Mouse (Mus musculus): Measurements from ENCODE around the gene Mitf.

Mitf gene

DNA sequence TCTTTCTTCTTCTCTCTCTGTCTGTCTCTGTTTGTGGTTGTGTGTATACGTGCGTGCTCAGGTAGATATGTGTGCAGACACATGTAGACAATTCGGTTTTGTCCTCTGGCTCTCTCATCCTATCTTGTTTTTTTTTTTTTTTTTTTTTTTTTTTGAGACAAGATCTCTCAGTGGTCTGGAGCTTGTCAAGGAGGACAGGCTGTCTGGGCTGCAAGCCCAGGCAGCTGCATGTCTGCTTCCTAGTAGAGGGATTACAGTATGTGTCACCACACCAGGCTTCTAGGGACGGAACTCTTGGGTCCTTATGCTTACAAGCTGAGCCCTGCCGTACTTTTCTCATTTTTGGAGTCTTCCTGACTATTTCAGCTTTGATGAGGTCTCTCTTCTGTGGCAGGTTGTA, 73.5 kb downstream of the Mitf start:
- in situ Hi-C loops (cut with MboI), result no loop called here

DNA sequence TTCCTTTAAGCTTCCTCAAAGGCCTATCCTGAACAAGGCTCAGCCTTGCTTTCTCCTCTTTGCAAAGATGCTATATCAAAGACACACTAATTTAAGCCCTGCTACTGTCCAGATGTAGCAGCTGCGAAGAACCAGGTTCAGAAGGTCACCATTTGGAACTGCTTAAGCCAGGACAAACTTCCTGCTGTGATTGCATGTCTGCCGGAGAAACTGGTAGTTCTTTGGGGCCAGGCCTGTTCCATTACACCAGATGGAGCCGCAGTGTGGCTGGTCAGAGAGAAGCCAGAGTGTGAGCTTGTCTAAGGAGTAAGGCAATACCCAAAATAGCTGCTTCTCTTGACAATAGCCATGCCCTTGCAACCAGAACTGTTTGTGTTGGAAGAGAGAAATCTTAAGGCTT, 75.1 kb downstream of the Mitf start:
- in situ Hi-C loops (cut with MboI), result no loop called here

DNA sequence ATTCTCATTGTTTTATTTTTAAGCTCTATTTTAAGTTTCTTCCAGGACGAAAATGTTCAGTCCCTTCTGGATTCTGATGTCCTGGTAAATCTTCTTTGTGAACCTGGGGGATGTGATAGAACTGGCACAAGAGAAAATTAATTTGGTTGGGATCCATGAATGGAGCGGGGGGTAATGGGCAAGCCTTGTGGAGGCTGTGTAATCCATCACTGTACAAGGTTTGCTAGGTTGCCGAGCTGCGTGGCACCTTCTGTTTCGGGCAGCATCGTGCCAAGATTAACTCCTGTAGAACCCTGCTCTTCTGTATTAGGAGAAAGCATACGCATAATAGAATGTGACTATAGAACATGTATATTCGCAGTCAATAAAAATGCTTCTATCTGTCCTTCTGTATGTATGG, 76.1 kb downstream of the Mitf start:
- in situ Hi-C loops (cut with MboI), result no loop called here

DNA sequence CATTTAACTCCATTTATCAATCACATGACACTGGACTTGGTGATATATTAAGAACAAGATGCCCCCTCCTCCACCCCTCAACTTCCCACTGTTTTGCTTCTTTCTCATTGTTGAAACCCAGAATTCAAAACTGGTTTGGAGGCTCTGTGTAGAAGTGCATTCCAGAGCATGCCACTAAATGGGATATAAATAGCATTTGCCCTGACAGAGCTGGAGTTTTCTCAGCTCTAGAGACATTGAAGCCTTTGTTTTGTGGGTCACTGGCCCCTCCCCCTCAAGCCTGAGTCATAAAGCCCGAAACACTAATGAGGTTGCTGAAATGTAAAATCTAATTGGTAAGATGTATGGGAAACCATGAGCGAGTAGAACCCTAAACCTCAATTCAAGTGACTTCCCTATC, 76.6 kb downstream of the Mitf start:
- in situ Hi-C loops (cut with MboI), result no loop called here

DNA sequence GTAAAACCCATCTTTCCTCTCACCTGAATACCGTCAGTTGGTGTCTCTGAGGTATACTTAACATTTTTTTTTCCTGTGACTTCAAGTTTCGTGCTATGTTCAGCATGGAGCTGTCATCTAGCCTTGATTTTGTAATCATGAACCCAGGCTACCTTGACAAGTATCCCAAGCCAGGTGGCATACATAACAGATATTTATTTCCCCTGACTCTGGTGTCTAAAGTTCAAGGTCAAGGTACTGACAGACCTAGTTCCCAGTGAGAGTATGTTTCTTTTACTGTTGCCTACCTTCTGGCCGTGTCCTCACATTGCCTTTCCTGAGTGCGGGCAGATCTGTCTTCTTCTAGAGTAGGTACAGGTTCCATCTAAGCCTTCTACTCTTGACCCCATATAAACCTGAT, 78.1 kb downstream of the Mitf start:
- in situ Hi-C loops (cut with MboI), result no loop called here

DNA sequence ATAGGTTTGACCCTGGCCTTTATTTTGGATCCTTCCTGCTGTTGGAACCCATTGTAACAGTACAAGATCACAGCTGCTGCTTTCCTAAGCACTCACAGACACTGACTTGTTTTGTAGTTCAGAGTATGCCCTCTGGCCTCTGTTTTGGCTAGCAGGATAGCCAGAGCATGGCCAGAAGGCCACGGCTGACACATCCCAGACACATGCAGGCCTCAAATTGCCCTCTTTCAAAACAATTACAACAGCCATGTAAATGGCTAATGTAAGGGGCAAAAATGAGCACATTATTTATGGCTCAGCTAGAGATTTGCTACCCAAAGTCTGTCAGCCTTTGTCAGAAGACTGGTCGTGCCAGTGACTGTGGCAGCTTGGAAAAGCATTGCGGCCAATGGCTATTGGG, 78.8 kb downstream of the Mitf start:
- in situ Hi-C loops (cut with MboI), result no loop called here

DNA sequence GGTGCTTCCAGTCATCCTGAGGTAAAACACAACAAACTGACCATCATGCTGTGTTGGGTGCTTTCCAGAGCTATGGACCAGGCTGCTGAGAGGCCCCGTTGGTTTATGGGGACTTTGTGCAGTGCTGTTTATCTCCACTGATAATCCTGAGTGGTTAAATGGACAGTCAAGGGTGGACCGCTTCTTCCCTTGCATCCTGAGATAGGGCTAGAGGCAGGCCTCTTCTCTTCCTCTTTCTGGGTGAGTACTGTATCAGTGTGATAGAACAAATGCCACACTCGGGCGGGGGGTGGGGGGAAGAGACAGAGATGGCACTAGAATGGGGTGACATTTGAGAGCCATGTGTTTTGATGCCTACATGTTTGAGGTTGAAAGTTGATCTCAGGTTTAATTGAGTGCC, 81.0 kb downstream of the Mitf start:
- in situ Hi-C loops (cut with MboI), result no loop called here

DNA sequence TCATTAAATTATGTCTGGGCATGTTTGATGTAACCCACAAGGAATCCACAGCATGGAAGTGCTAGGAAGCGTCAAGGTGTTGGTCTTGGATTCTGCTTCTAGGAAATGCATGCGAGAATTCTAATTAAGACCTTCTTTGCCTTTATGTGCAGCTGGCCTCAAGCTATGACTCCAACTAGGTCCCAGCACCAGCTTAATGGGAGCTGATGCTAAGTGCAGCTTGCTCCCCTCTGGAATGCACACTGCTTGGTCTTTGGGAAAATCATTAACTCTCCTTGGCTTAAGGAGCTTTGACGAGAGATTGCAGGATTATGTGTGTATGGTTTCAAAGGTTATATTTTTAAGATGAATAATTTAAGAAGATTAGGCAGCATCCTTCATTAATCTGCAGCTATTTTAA, 81.7 kb downstream of the Mitf start:
- in situ Hi-C loops (cut with MboI), result no loop called here

DNA sequence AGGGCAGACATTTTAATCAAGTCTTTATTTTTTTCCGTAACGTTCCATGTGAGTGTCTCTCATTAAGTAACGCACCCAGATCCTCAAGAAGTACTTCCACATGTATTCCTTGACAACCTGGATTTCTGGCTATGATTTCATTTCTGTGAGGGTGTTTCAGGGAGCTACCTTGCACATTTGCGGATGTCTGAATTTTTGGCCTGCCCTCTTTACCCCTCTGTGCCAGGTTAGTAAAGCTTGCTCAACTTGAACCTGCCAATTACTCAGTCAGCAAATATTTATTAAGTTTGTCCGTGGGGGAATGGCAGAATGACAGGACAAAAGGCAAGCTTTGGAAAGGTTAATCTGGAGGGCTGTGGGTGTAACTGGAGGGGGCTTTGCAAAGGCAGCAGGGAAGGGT, 86.7 kb downstream of the Mitf start:
- in situ Hi-C loops (cut with MboI), result no loop called here

DNA sequence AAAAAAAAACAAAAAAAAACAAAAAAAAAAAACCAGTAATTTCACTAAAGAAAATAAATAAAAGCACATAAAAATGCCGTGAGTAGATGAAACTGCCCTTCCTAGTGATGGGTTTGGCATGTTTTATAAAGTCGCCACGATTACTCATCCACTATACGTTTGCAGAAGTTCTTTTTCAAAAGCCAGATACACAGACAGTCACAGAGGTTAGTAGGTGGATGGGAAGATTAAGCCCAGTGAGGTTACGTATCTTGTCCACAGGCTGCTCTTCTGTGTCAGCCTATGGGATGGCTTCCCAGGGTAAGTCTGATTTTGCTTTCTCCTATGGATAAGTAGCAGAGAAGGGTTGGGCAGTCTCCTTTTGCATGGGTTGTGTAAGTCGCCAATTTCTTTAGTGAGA, 90.3 kb downstream of the Mitf start:
- in situ Hi-C loops (cut with MboI), result no loop called here

DNA sequence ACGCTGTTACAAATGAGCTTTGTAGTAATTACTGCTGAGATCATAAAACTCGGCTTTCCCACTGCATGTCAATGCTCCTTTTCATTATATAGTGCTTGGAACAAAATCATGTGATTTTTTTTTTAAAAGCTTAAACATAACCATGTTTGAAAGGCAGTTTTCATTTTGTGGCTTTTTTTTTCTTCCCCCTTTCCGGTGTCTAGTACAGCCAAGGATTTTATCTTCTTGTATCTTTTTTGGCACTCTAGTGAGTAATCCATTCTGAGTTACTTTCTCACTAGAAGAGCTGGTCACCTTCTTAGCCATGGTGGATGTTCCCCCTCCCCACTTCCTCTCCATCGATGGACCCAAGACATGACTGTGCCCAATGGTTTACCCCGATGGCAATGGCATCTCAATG, 91.2 kb downstream of the Mitf start:
- in situ Hi-C loops (cut with MboI), result no loop called here

DNA sequence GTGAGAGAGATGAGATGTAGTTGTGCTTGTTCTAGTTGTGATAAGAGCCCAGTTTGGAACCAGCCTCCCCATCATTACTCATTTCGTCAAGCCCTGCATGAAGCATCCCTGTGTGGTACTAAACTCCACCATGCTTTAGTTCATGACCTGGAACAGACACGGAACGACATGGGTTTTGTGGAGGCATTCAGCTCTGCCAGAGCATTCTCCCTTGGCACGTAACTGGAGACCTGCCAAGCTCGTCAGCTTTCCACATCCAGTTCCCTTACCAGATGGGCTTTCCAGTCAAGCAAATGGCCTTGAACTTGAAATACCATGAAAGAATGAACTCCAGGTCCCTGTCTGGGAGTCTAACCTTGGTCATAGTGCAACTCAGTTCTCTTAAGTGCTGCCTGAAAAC, 94.7 kb downstream of the Mitf start:
- in situ Hi-C loops (cut with MboI), result no loop called here

DNA sequence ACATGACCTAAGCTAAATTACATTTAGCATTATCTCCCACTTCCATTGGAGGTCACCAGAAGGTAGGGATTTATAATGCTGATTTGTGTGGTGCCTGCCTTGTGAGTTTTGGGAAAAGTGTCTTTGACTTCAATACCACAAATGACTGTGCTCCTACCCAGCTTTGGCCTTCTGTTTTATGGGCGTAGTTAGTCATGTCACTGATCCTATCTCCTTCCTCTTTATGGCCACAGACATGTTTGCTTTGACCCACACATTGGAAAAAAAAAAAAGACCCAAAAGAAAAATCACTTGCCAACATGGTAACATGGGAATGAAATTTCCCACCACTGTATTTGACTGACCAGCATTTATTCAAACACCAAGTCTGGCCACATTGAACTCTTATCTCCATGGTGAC, 95.4 kb downstream of the Mitf start:
- in situ Hi-C loops (cut with MboI), result no loop called here

DNA sequence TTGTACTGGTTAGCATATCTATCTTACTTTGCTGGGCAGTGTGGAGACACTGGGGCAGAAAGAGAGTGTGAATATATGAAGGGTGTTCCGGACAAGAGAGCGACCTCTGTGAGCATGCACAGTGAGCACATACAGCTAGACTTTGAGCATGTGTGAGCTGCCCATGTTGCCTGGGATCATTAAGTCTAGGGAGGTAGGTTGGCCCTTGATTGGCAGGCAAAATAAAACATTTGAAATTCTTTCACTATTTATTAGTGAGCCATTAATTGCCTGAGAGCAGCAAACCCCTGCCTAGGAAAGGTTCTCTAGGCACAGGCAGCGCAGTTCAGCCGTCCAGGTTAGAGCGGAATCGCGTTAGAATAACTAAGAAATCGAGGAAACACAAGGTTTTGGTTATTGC, 107.9 kb downstream of the Mitf start:
- in situ Hi-C loops (cut with MboI), result no loop called here

DNA sequence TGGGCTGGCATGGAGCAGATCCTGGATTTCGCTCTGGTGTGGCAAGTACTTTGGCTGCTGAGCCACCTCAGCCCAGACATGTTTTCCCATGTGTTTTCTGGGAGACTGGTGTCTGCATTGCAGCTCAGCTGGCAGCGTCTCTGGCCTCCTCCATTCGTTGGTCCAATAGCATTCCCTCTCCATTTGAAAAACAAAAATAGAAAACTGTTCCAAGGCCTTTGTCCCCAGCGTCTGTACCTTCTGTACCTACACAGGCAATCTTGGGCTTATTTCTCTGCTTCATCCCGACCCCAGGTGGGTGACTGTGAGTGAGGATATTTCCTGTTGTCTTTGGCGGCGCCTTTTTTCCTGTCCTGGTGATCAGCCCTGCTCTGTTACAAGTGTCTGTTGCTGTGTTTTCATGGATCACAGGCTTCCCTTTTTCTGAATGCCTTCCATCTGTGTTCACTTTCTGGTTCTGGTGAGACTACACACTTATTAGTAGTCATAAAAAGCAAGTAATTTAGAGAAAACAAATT, 109.6 kb downstream of the Mitf start:
- in situ Hi-C loops (cut with MboI), result no loop called here

DNA sequence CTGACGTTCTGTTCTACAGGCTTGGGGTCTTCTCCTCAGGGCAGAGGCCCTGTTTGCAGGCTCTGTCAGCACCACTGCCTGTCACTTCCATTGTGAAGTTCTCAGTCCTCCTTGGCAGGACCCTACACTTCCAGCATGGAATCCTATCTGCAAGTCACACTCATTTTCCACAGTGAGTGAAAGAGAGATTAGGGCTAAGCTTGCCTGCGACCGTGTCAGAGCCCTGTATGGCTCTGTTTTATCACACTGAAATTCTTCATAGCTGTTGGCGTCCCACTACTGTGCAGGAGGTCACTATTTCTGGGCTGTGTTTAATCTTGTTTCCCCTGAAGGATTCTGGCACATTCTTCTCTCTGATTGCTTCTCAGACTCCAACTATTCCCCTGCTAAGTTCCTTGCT, 111.2 kb downstream of the Mitf start:
- in situ Hi-C loops (cut with MboI), result no loop called here

DNA sequence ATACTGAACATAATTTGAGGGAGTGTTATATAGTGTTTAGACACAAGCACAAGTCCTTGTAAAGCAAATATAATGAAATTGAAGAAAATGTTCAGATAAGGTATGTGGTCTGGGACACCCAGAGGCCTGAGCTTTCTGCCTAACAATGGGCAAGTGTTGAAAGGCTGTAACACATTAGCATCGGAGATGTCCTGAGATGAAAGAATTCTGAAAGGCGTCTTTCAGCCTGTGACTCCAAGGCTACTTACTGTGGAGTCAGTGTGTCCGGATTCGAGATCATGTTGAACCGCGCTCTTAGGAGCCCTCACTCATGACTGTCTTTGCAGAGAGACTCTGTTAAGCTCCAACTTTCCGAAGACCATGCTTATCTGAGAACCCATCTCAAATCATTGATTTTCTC, 111.6 kb downstream of the Mitf start:
- in situ Hi-C loops (cut with MboI), result no loop called here

DNA sequence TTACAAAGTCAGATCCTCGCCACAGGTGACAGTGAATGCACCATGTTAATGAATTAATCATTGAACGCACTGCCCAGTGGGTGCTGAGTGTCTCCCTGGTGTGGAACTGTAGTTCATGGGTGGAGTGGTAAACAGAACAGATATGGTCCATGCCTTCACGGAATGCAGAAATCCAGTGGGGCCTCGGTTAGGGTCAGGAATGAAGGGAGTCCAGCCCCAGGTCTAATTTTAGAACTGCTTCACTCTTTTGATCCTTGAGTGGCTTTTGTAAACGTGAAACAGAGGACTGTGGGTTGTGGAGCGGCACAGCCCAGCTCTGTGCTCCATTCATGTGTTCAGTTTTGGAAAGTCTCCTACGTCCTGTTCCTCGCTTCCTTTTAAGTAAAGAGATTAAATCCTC, 112.4 kb downstream of the Mitf start:
- in situ Hi-C loops (cut with MboI), result no loop called here

DNA sequence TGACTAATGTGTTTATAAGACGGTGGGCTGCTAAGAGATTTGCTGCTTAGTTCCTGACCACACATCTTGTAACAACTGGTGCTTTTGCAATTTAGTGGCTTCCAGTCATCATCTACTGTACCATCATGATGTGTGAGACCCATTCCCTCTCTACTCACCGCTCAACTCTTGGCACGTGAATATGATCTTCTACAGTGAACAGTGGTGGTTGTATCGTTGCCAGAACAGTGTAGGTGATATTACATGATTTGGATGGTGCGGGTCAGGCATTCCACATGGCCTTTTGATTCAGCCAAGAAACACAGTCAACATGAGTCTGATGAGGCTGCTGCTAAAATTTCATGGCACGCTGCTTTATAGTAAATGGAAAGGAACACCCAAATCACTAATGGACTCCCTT, 114.7 kb downstream of the Mitf start:
- in situ Hi-C loops (cut with MboI), result no loop called here

DNA sequence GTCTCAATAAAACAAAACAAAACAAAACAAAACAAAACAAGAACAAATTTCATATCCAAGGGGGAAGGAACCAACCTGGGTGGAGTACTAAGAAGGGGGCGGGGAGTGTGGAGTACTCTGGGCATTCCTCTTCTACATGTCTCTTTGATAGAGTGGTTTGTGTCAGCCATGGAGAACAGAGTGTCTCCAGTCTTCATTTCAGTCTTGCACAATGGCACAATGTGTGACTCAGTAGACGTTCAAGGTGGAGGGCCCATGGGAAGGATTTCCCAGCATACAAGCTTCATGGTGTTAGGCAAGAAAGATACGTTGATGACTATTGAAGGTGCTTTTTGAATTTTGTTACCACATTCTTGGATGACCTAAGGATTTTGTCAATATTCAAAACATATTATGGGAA, 117.4 kb downstream of the Mitf start:
- in situ Hi-C loops (cut with MboI), result no loop called here

DNA sequence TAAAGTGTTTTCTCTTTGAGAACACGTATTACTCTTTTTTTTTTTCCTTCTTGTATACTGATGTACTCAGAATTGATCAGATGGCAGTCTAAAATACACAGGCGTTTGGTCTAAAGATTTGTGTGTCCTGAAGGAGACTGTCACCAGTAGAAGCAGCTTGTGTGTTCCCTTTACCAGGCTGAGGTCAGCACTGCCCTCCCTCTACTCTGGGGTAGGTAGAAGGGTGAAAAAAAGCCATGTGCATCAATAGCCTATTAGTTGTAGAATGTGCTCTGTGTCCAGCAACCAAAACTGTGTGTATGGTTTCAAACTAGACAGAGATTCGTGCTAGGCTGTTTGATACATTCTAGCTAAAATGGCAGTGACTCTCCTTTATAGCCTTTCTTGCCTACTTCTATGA, 122.2 kb downstream of the Mitf start:
- in situ Hi-C loops (cut with MboI), result no loop called here

DNA sequence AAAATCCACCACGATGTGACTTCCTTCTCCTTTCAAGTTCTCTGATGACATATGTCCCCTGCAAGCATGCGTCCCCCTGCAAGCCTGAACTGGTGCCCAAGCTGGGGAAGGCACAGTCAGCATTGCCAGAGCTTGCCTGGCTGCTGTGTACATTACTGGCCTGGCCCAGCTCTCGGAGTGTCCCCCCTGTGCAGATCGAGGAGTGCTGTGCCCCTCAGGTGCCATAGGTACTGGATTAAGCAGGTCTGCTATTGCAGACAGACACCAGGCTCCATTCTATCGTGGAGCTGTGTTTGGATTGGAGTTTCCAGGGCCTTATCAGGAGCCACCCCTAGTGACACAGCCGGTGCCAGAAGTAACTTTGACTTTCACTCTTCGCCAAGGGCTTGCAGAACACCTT, 122.6 kb downstream of the Mitf start:
- in situ Hi-C loops (cut with MboI), result no loop called here

DNA sequence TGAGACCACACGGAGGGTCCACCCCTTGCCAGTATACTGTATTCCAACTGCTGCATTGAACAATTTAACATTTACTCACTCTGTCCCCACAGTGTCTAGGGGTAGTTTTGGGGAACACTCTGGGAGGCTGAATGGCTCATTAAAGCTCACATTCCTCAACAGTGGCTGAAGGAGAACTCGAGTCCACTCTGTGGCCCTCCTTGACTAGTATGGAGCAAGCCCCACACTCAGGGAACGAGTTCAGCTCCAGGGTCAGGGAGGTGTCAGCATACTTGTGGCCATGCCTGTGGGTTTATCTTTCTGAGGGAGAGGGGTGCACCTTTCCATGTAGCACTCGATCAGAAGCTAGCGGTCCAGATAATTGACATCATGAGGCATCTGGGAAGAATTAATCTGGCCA, 130.3 kb downstream of the Mitf start:
- in situ Hi-C loops (cut with MboI), result no loop called here

DNA sequence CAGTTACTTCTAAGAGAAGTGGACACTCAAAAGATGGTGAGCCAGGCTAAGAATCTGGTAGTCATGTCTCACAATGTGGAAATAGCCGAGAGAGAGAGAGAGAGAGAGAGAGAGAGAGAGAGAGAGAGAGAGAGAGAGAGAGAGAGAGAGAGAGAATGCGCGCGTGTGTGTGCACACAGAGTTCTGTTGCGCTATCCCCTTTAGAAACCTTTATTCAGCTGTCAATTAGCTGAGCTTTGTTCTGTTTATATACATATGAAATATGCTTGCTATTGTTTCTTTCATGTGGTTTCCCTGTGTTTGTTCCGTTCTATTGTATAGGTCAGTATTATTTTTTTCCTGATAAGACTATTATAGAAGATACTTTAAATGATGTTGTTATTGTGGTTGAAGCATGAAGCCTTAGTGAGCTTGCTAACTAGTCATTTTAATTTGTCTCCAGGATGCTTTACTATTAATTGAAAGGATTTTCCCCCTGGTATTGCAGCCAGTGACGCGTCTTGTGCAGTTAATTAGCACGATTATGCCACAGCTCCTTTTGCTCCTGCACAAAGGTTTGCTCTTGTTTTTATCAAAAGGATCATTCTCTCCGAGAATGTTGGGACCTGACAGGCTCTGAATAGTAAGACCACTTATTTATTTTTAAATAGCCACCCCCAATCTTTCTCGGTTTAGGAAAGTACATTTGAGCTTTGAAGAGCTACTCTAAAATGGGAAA, 131.2 kb downstream of the Mitf start:
- in situ Hi-C loops (cut with MboI), result no loop called here
